Mouse (Mus musculus) heart, adult 2 months (tissue): Measurements from ENCODE around the gene Ptprn2.

Experiments
- CTCF ChIP-seq: fragments of 200-600 bp; IDR thresholded peaks from 2 replicates; pipeline ENCODE4 v1.8.1; 2022; ENCODE audit warnings: antibody characterized with exemption, mild to moderate bottlenecking, moderate library complexity
- EP300 ChIP-seq: fragments of 200-500 bp; IDR thresholded peaks from 2 replicates; pipeline ENCODE4 v1.6.1; 2011; ENCODE audit warnings: low read depth, low read length, control low read depth; ENCODE audit not compliant: insufficient read depth

DNA sequence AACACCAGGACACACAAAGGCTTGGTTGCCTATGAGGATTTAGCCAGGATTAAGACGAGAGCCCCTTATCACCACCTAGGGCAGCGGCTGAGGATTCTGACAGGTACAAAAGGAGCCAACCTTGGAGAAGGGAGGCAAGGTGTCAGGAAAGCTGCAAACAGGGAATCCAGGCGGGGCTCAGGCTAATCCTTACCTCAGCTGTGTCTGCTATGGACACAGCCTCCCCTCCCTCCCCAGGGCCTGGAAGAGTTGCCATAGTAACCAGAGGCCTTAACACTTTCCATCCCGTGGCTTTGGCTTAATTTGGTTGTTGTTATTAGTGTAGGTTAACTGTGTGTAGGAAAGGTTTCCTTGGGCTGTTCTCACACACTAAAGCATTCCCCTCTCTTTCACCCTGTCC lies 787.6 kb downstream of the Ptprn2 start:
- TF ChIP-seq CTCF (no peak), EP300 (no peak)
